Mouse (Mus musculus) heart, postnatal 14 days (tissue): Measurements from ENCODE around the gene Man1b1. TPM values are rescaled to one million over a fixed set of nuclear protein-coding genes. Genes with fewer than 3 reads are reported as not detected.

Experiments used
- DNase-seq, 2 experiments: peaks; one replicate each; pipeline ENCODE4 v3.0.0; 2021 to 2022
- intact Hi-C: fragments of 180-260 bp; cut with DNase I; formaldehyde crosslinking; loops from one replicate; pipeline ENCODE4 v1.15.1; 2025
- total RNA-seq, 2 experiments: library from RNA; stranded (reverse); gene quantifications; 2 replicates each; pipeline ENCODE4 v1.2.3; 2021

Man1b1 gene
- total RNA-seq, 2 experiments from 2014 or later, result 22.1 to 22.2 TPM

GRCm38 (mm10) chr2:25356208-25357079 lies 24.3 kb downstream of the Man1b1 start, which contains the start of gene Dpp7:
Gene Dpp7 (minus strand): TSS chr2:25356359.
- intact Hi-C loops, result no loop called here
- peak; percentile 58 to 72 for DNase-seq

- intact Hi-C loops, result no loop called here
- DNase-seq, result no peak
Observed at GRCm38 (mm10) chr2:25359848-25360247, 27.7 kb downstream of the Man1b1 start.

- intact Hi-C loops, result no loop called here
- no peak for DNase-seq
Observed at GRCm38 (mm10) chr2:25363478-25364178, 31.5 kb downstream of the Man1b1 start.

- intact Hi-C loops, result no loop called here
- no peak for DNase-seq
Observed at GRCm38 (mm10) chr2:25364313-25364712, 32.2 kb downstream of the Man1b1 start.

- no peak for DNase-seq
- intact Hi-C loops, result loop anchor here (5.0 kb wide), 1 partner anchor 38 kb away; no protein-coding TSS in a partner anchor
Observed at GRCm38 (mm10) chr2:25364761-25365090, 32.6 kb downstream of the Man1b1 start.

- DNase-seq, result peak; percentile 81
- intact Hi-C loops, result loop anchor here (5.0 kb wide), 1 partner anchor 37 kb away; no protein-coding TSS in a partner anchor
Observed at GRCm38 (mm10) chr2:25365091-25365761, 33.1 kb downstream of the Man1b1 start, which contains the start of gene Uap1l1. Gene Uap1l1 (minus strand): TSS chr2:25365682.

- DNase-seq, result no peak
- intact Hi-C loops, result loop anchor here (5.0 kb wide), 1 partner anchor 32 kb away; no protein-coding TSS in a partner anchor
Observed at GRCm38 (mm10) chr2:25369996-25370395, 37.9 kb downstream of the Man1b1 start.

- peak; percentile 81 to 84 for DNase-seq
- intact Hi-C loops, result no loop called here
Observed at GRCm38 (mm10) chr2:25371764-25372643, 39.9 kb downstream of the Man1b1 start, which contains the start of gene Sapcd2. Gene Sapcd2 (plus strand): TSS chr2:25372321.

- no peak for DNase-seq
- intact Hi-C loops, result no loop called here
Observed at GRCm38 (mm10) chr2:25372644-25373391, 40.7 kb downstream of the Man1b1 start.

GRCm38 (mm10) chr2:25373431-25373830 lies 41.3 kb downstream of the Man1b1 start:
- no peak for DNase-seq
- intact Hi-C loops, result no loop called here

GRCm38 (mm10) chr2:25376589-25376988 lies 44.5 kb downstream of the Man1b1 start:
- DNase-seq, result peak; percentile 63 to 73

GRCm38 (mm10) chr2:25384492-25384891 lies 52.4 kb downstream of the Man1b1 start:
- no peak for DNase-seq
- intact Hi-C loops, result no loop called here

More at GRCm38 (mm10) chr2:25376589-25376988, 44.5 kb downstream of the Man1b1 start:
- intact Hi-C loops, result loop anchor here (2.0 kb wide), 2 partner anchors 26 to 50 kb away; no protein-coding TSS in a partner anchor

GRCm38 (mm10) chr2:25391266-25391665 lies 59.1 kb downstream of the Man1b1 start:
- intact Hi-C loops, result no loop called here
- no peak for DNase-seq

GRCm38 (mm10) chr2:25394281-25395221 lies 62.4 kb downstream of the Man1b1 start:
- peak; percentile 59 to 60 for DNase-seq
- intact Hi-C loops, result no loop called here

- intact Hi-C loops, result no loop called here
- peak; percentile 49 to 62 for DNase-seq
Observed at GRCm38 (mm10) chr2:25395721-25396596, 63.8 kb downstream of the Man1b1 start, which contains the start of gene Entpd2. Gene Entpd2 (plus strand): TSS chr2:25395874.

- intact Hi-C loops, result no loop called here
- DNase-seq, result peak; percentile 55 to 63
Observed at GRCm38 (mm10) chr2:25396597-25396983, 64.5 kb downstream of the Man1b1 start.

- intact Hi-C loops, result no loop called here
- no peak for DNase-seq
Observed at GRCm38 (mm10) chr2:25397010-25397409, 64.9 kb downstream of the Man1b1 start.
